Mouse (Mus musculus) T-cell, adult 2 months (primary cell): Measurements from ENCODE around the gene Zfp968.
"Not testable (repeated sequence)": the region's sequence is repeated elsewhere in the genome, so short reads cannot be mapped to it uniquely, and the experiment has no call there.

Experiments used
- DNase-seq: peaks from one replicate; pipeline ENCODE4 v3.0.0; 2022; ENCODE audit warnings: low spot score

The Zfp968 gene

GRCm38 (mm10) chr2:175372136-175372535 lies at the start of gene Zfp968:
TSS of gene Zfp968 (plus strand) at chr2:175372436.
- not testable (repeated sequence) for DNase-seq

GRCm38 (mm10) chr2:175338097-175338496 lies 34.1 kb upstream of the Zfp968 start, which contains the start of gene Gm4631:
TSS of gene Gm4631 (minus strand) at chr2:175338197.
- not testable (repeated sequence) for DNase-seq
